Mouse (Mus musculus) olfactory bulb, adult 2 months (tissue): ENCODE measurements around the gene St5.

ENCODE experiments used
- CTCF ChIP-seq: fragments of 200-500 bp; IDR thresholded peaks from 2 replicates; pipeline ENCODE4 v1.5.1; 2012; ENCODE audit warnings: low read depth, mild to moderate bottlenecking, low read length, moderate library complexity; ENCODE audit not compliant: insufficient read depth
- POLR2A ChIP-seq: fragments of 200-500 bp; IDR thresholded peaks from 2 replicates; pipeline ENCODE4 v1.6.1; 2012; ENCODE audit warnings: mild to moderate bottlenecking, low read depth, low read length, moderate library complexity; ENCODE audit not compliant: insufficient read depth

DNA sequence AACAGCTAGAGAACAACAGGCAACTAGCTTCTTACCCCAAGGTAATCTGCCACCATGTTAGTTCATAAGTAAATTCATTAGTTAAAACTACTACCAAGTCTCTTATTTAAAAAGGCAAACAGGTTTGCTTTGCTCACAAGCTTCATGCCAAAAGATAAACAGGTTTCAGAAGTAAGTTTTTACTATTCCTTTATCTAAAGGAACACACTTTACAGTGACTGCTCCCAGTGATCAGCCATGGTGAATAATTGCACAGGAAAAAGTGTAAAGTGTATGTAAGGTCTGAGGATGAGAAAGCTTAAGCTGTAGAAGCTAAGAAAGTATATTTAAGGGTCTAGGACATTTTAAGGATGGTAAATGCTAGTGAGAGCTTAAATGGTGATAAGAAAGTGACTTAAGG, 109.4 kb downstream of the St5 start:
- TF ChIP-seq CTCF (no peak), POLR2A (no peak)
